Comparison of ENCODE assay signal across 7 mouse cellular contexts in the genomic region with DNA sequence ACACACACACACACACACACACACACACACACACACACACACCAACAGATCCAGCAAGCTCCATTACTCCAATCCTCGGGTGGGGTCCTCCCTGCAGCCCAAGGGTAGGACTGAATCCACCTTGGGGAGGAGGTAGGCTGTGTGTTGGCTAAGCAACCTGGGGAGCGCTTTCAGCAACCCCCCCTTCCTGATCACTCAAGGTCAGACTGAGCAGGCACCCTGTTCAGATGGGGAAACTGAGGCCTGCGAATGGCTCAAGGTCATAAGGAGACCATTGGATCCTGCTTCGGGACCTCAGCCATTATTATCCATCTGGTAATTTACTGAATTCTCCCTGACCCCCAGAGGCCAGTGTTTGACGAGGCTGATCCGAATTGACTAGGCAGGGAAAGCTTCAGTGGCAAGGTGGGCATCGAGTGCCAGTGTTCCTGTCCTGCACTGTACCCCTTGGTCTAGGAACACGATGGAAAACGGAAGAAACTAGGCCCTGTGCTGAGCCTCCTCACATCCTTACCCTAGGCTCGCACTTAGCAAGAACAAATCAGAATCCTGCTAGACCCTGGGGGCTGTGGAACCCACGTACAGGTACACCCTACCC. TPM values are rescaled to one million over a fixed set of nuclear protein-coding genes. Genes with fewer than 3 reads are reported as not detected.
A peak's percentile ranks its signal among the peaks of the same experiment; 100 is the strongest.
DNase-seq lines count a peak whose midpoint lies in the region; ATAC-seq and TF ChIP-seq lines count a peak whose summit lies in the region.

No protein-coding gene starts in this region.

- peaks cover 6% of the 10 kb centered on the region for H3K36me3 ChIP-seq in lung, postnatal 0 days (ENCODE audit: insufficient read depth, low read length)
- H3K36me3 ChIP-seq in forebrain, embryonic 15.5 days, result peaks cover 9% of the 10 kb centered on the region
- H3K36me3 ChIP-seq in limb, embryonic 13.5 days, result peaks cover 31% of the 10 kb centered on the region
- peaks cover 11% of the 10 kb centered on the region for H3K36me3 ChIP-seq in stomach, embryonic 14.5 days (ENCODE audit: control insufficient read depth, insufficient read depth, low read length)

- DNase-seq in lung, postnatal 0 days (ENCODE audit: low spot score), result no peak
- DNase-seq in lung, postnatal 25 days (ENCODE audit: low spot score), result no peak
- no peak for DNase-seq in testis, postnatal 10 days (ENCODE audit: low spot score)
- no peak for DNase-seq in adrenal gland, postnatal 25 days

- peak overlapping the region; percentile 81 for H3K4me2 ChIP-seq in lung, postnatal 0 days (replicated peaks; ENCODE audit: low read depth, low read length)
- H3K4me2 ChIP-seq in forebrain, embryonic 15.5 days (replicated peaks), result peak overlapping the region; percentile 91
- peak overlapping the region; percentile 92 for H3K4me2 ChIP-seq in limb, embryonic 13.5 days (replicated peaks)
- peak overlapping the region; percentile 92 for H3K4me2 ChIP-seq in stomach, embryonic 14.5 days (replicated peaks; ENCODE audit: low read depth, low read length)

- peak overlapping the region; percentile 32 for H3K9ac ChIP-seq in lung, postnatal 0 days (replicated peaks; ENCODE audit: low read depth)
- peak overlapping the region; percentile 93 for H3K9ac ChIP-seq in forebrain, embryonic 15.5 days (replicated peaks)
- peak overlapping the region; percentile 95 for H3K9ac ChIP-seq in limb, embryonic 13.5 days
- H3K9ac ChIP-seq in stomach, embryonic 14.5 days (replicated peaks; ENCODE audit: low read depth, low read length), result peak overlapping the region; percentile 90

- H3K27me3 ChIP-seq in lung, postnatal 0 days (replicated peaks; ENCODE audit: insufficient read depth, low read length), result no peaks in the 10 kb centered on the region
- no peaks in the 10 kb centered on the region for H3K27me3 ChIP-seq in forebrain, embryonic 15.5 days
- no peaks in the 10 kb centered on the region for H3K27me3 ChIP-seq in limb, embryonic 13.5 days
- H3K27me3 ChIP-seq in stomach, embryonic 14.5 days (ENCODE audit: control insufficient read depth, insufficient read depth, low read length), result no peaks in the 10 kb centered on the region

- no peak for TF ChIP-seq CTCF in lung, postnatal 0 days (IDR thresholded peaks at IDR 0.05)

- H3K4me1 ChIP-seq in lung, postnatal 0 days (ENCODE audit: insufficient read depth, low read depth, low read length), result peaks cover 37% of the 10 kb centered on the region; the same call in 1 of the 2 replicates
- peaks cover 75% of the 10 kb centered on the region for H3K4me1 ChIP-seq in forebrain, embryonic 15.5 days
- H3K4me1 ChIP-seq in limb, embryonic 13.5 days, result peaks cover 86% of the 10 kb centered on the region
- peaks cover 71% of the 10 kb centered on the region for H3K4me1 ChIP-seq in stomach, embryonic 14.5 days (ENCODE audit: control insufficient read depth, insufficient read depth, low read length)

- H3K4me3 ChIP-seq in lung, postnatal 0 days (ENCODE audit: low read depth, low read length), result peak overlapping the region; percentile 62
- H3K4me3 ChIP-seq in forebrain, embryonic 15.5 days, result peak overlapping the region; percentile 83
- H3K4me3 ChIP-seq in limb, embryonic 13.5 days, result peak overlapping the region; percentile 76
- peak overlapping the region; percentile 58 for H3K4me3 ChIP-seq in stomach, embryonic 14.5 days (ENCODE audit: low read depth, low read length)

- no peak for ATAC-seq in lung, postnatal 0 days
- 0 out of 2 replicates have a peak, but pooled peaks have one; percentile 3 for ATAC-seq in forebrain, embryonic 15.5 days (replicated peaks)
- no peak for ATAC-seq in limb, embryonic 13.5 days (ENCODE audit: low FRiP score, low read depth)
- no peak for ATAC-seq in stomach, embryonic 14.5 days (ENCODE audit: insufficient number of reproducible peaks, insufficient read depth, low FRiP score, low read depth)

- no peak overlapping the region for H3K27ac ChIP-seq in lung, postnatal 0 days (ENCODE audit: low read length)
- H3K27ac ChIP-seq in forebrain, embryonic 15.5 days (replicated peaks), result peak overlapping the region; percentile 90
- H3K27ac ChIP-seq in limb, embryonic 13.5 days, result peak overlapping the region; percentile 39; the same call in 1 of the 2 replicates
- peak overlapping the region; percentile 84 for H3K27ac ChIP-seq in stomach, embryonic 14.5 days (ENCODE audit: low read length)

- TF ChIP-seq EP300 in lung, postnatal 0 days (IDR thresholded peaks at IDR 0.05), result no peak

- no peaks in the 10 kb centered on the region for H3K9me3 ChIP-seq in lung, postnatal 0 days (ENCODE audit: low read length)
- H3K9me3 ChIP-seq in forebrain, embryonic 15.5 days, result no peaks in the 10 kb centered on the region
- no peaks in the 10 kb centered on the region for H3K9me3 ChIP-seq in limb, embryonic 13.5 days
- H3K9me3 ChIP-seq in stomach, embryonic 14.5 days (ENCODE audit: control insufficient read depth, low read depth, low read length), result no peaks in the 10 kb centered on the region

- 35% methylated on average over 11 of the region's 11 CpGs for WGBS in lung, postnatal 0 days
- WGBS in forebrain, embryonic 15.5 days, result 40% methylated on average over 11 of the region's 11 CpGs
- 42% methylated on average over 11 of the region's 11 CpGs for WGBS in limb, embryonic 13.5 days
- WGBS in stomach, embryonic 14.5 days, result 40% methylated on average over 11 of the region's 11 CpGs

RNA-seq across cellular contexts. Expression of gene Mtss1l, which starts 1.2 kb away (rescaled TPM):
- 13.8 and 16.6 TPM in 2 replicates for polyA plus RNA-seq in lung, postnatal 0 days (2015; fragmentation: Nextera tagmentation; extraction: Ambion mirVana)
- polyA plus RNA-seq in forebrain, embryonic 15.5 days (2015; fragmentation: Nextera tagmentation; extraction: Ambion mirVana), result 22.5 and 32.2 TPM in 2 replicates
- polyA plus RNA-seq in limb, embryonic 13.5 days (2015; fragmentation: Nextera tagmentation; extraction: Ambion mirVana), result 10.4 and 11.7 TPM in 2 replicates
- polyA plus RNA-seq in stomach, embryonic 14.5 days (2014; fragmentation: Nextera tagmentation; extraction: Ambion mirVana), result 13.2 and 14.2 TPM in 2 replicates
- 23.9 and 27.7 TPM in 2 replicates for total RNA-seq in adrenal gland, postnatal 25 days (2021)

Comparison
In these comparisons a context has a peak if more than half of its experiments do, and no peak if none do; other contexts are left out.
1. H3K9ac ChIP-seq: peak in every context shown above with its lines; median percentile 95 in limb, embryonic 13.5 days; 93 in forebrain, embryonic 15.5 days; 90 in stomach, embryonic 14.5 days; 32 in lung, postnatal 0 days.